Mouse (Mus musculus) lung, postnatal 0 days (tissue): ENCODE results near the gene Gtf2a1l.

ENCODE experiments used
- CTCF ChIP-seq: IDR thresholded peaks from 2 replicates; pipeline ENCODE4 v1.5.1; 2016; ENCODE audit warnings: antibody characterized with exemption, mild to moderate bottlenecking
- EP300 ChIP-seq: IDR thresholded peaks from 2 replicates; pipeline ENCODE4 v1.6.1; 2016; ENCODE audit warnings: antibody characterized with exemption, mild to moderate bottlenecking, control low read depth

GRCm38 (mm10) chr17:88641012-88641411 is 27.4 kb upstream of the Gtf2a1l start:
- TF ChIP-seq CTCF (peak; percentile 90), EP300 (no peak; the same call in none of the 2 replicates)
